20 mouse cellular contexts compared by ENCODE assay signal in genomic region chr10:127154241-127154640, GRCm38 (mm10). TPM values are rescaled to one million over a fixed set of nuclear protein-coding genes. Genes with fewer than 3 reads are reported as not detected.
DNase-seq lines count a peak whose midpoint lies in the region; ATAC-seq and TF ChIP-seq lines count a peak whose summit lies in the region.
"Had no signal": no experiment of that assay in that cellular context is flagged by ENCODE, and none has a peak within 500 bp of the region (broad histone marks: within the 10 kb centered on the region; RNA-seq: fewer than 3 reads in every experiment).

No protein-coding gene starts in this region.

- no peaks in the 10 kb centered on the region for H3K36me3 ChIP-seq in kidney, embryonic 14.5 days (ENCODE audit: control insufficient read depth, insufficient read depth, low read length)
- H3K36me3 ChIP-seq in intestine, postnatal 0 days (ENCODE audit: control insufficient read depth, insufficient read depth), result no peaks in the 10 kb centered on the region
- H3K36me3 ChIP-seq in midbrain, embryonic 10.5 days, result no peaks in the 10 kb centered on the region
- H3K36me3 ChIP-seq: embryonic facial prominence, embryonic 15.5 days; forebrain, embryonic 10.5 days; heart, embryonic 12.5 days; hindbrain, embryonic 10.5 days had no signal

- no peak overlapping the region for H3K4me3 ChIP-seq in kidney, embryonic 14.5 days (ENCODE audit: low read length)
- H3K4me3 ChIP-seq in intestine, postnatal 0 days (ENCODE audit: low read depth, low read length), result no peak overlapping the region
- H3K4me3 ChIP-seq in midbrain, embryonic 10.5 days, result no peak overlapping the region
- H3K4me3 ChIP-seq: embryonic facial prominence, embryonic 15.5 days; erythroblast, embryonic 14.5 days; forebrain, embryonic 10.5 days; gastrocnemius, adult 2 months; heart, embryonic 12.5 days; hindbrain, embryonic 10.5 days had no signal

- POLR2A ChIA-PET in Patski (lab: Charles Lee), result no interaction called here

- no peak overlapping the region for H3K9ac ChIP-seq in kidney, embryonic 14.5 days (ENCODE audit: low read depth, low read length)
- no peak overlapping the region for H3K9ac ChIP-seq in intestine, postnatal 0 days (ENCODE audit: low read depth, low read length)
- H3K9ac ChIP-seq: embryonic facial prominence, embryonic 15.5 days; heart, embryonic 12.5 days had no signal

- no peaks in the 10 kb centered on the region for H3K4me1 ChIP-seq in kidney, embryonic 14.5 days (ENCODE audit: control insufficient read depth, insufficient read depth, low read length)
- no peaks in the 10 kb centered on the region for H3K4me1 ChIP-seq in intestine, postnatal 0 days (replicated peaks; ENCODE audit: control insufficient read depth, insufficient read depth, low read length)
- H3K4me1 ChIP-seq in midbrain, embryonic 10.5 days, result no peaks in the 10 kb centered on the region
- H3K4me1 ChIP-seq: embryonic facial prominence, embryonic 15.5 days; forebrain, embryonic 10.5 days; heart, embryonic 12.5 days; hindbrain, embryonic 10.5 days had no signal

- CTCF ChIA-PET in Patski (lab: Charles Lee), result interaction anchor here (1.1 to 3.6 kb wide), 6 partner anchors 9 to 68 kb away, joined by 3 to 18 read pairs (median 5); partner anchors contain the start of gene B4galnt1

- peak overlapping the region; percentile 71; the same call in 1 of the 2 replicates for H3K27ac ChIP-seq in kidney, embryonic 14.5 days (ENCODE audit: low read depth, low read length)
- H3K27ac ChIP-seq in intestine, postnatal 0 days (ENCODE audit: low read depth, low read length), result no peak overlapping the region
- no peak overlapping the region for H3K27ac ChIP-seq in midbrain, embryonic 10.5 days (replicated peaks)
- H3K27ac ChIP-seq: embryonic facial prominence, embryonic 15.5 days; forebrain, embryonic 10.5 days; gastrocnemius, adult 2 months; hindbrain, embryonic 10.5 days had no signal

- TF ChIP-seq CTCF in Patski (IDR thresholded peaks at IDR 0.05), result no peak
- TF ChIP-seq CTCF in intestine, postnatal 0 days (IDR thresholded peaks at IDR 0.05; ENCODE audit: low read depth), result no peak

- ATAC-seq in kidney, embryonic 14.5 days (ENCODE audit: low FRiP score, low TSS enrichment), result no peak
- peak; percentile 48 for ATAC-seq in Patski
- ATAC-seq in intestine, postnatal 0 days, result peak; percentile 28; the same call in 1 of the 2 replicates
- ATAC-seq: forebrain, embryonic 14.5 days had no signal

- no peak for DNase-seq in kidney, postnatal 10 days
- DNase-seq in kidney, postnatal 14 days, result peak; percentile 22
- DNase-seq in kidney, adult 18-20 months, result no peak
- no peak for DNase-seq in Patski (ENCODE audit: low read depth, low spot score)
- no peak for DNase-seq in midbrain, embryonic 10.5 days (ENCODE audit: low spot score)
- DNase-seq: adrenal gland, adult 8-10 months; adrenal gland, postnatal 36 days; cerebellum, adult 2 months; cerebellum, postnatal 10 days; embryo, embryonic 11 days; gastrocnemius, adult 2 months; gastrocnemius, postnatal 25 days had no signal

- H3K4me2 ChIP-seq in kidney, embryonic 14.5 days (replicated peaks; ENCODE audit: low read depth, low read length), result no peak overlapping the region
- no peak overlapping the region for H3K4me2 ChIP-seq in intestine, postnatal 0 days (replicated peaks; ENCODE audit: low read depth)
- H3K4me2 ChIP-seq: embryonic facial prominence, embryonic 15.5 days; heart, embryonic 12.5 days had no signal

- no peaks in the 10 kb centered on the region for H3K27me3 ChIP-seq in kidney, embryonic 14.5 days (ENCODE audit: control insufficient read depth, insufficient read depth, low read length)
- no peaks in the 10 kb centered on the region for H3K27me3 ChIP-seq in Patski
- H3K27me3 ChIP-seq in intestine, postnatal 0 days (replicated peaks; ENCODE audit: control insufficient read depth, insufficient read depth, low read length), result no peaks in the 10 kb centered on the region
- H3K27me3 ChIP-seq in midbrain, embryonic 10.5 days (ENCODE audit: low read depth, poor library complexity, severe bottlenecking), result no peaks in the 10 kb centered on the region
- H3K27me3 ChIP-seq: embryonic facial prominence, embryonic 15.5 days; heart, embryonic 12.5 days had no signal

- no peaks in the 10 kb centered on the region for H3K9me3 ChIP-seq in kidney, embryonic 14.5 days (ENCODE audit: control insufficient read depth, low read length)
- H3K9me3 ChIP-seq in intestine, postnatal 0 days (ENCODE audit: control insufficient read depth), result no peaks in the 10 kb centered on the region
- H3K9me3 ChIP-seq in midbrain, embryonic 10.5 days (replicated peaks), result peaks cover 5% of the 10 kb centered on the region; the same call in 1 of the 2 replicates
- H3K9me3 ChIP-seq: embryonic facial prominence, embryonic 15.5 days; heart, embryonic 12.5 days had no signal

- 67% methylated on average over 2 of the region's 2 CpGs for WGBS in kidney, embryonic 14.5 days
- WGBS in intestine, postnatal 0 days, result 37% methylated on average over 2 of the region's 2 CpGs
- 97% methylated on average over 2 of the region's 2 CpGs for WGBS in midbrain, embryonic 10.5 days

- in situ Hi-C loops in Patski (cut with MboI; ENCODE audit: low pct_unique_long_range_greater_than_20kb), result no loop called here

RNA-seq across cellular contexts. Expression of gene B4galnt1, which starts 10.8 kb away (rescaled TPM):
- 6.2 and 8.7 TPM in 2 replicates for polyA plus RNA-seq in kidney, embryonic 14.5 days (2014; fragmentation: Nextera tagmentation; extraction: Ambion mirVana)
- polyA plus RNA-seq in Patski (2021), result 112 TPM
- polyA plus RNA-seq in intestine, postnatal 0 days (2015; fragmentation: Nextera tagmentation; extraction: Ambion mirVana), result 29.4 and 34.1 TPM in 2 replicates
- 4.9 and 6.1 TPM in 2 replicates for polyA plus RNA-seq in midbrain, embryonic 10.5 days (2016; fragmentation: Nextera tagmentation; extraction: Ambion mirVana)

RNA-seq across cellular contexts. Expression of gene Slc26a10, which starts 26.2 kb away (rescaled TPM):
- polyA plus RNA-seq in kidney, embryonic 14.5 days (2014; fragmentation: Nextera tagmentation; extraction: Ambion mirVana), result 2.0 and 2.3 TPM in 2 replicates
- polyA plus RNA-seq in Patski (2021), result 0.85 TPM
- polyA plus RNA-seq in intestine, postnatal 0 days (2015; fragmentation: Nextera tagmentation; extraction: Ambion mirVana), result 0.52 and 0.65 TPM in 2 replicates
- polyA plus RNA-seq in midbrain, embryonic 10.5 days (2016; fragmentation: Nextera tagmentation; extraction: Ambion mirVana), result 0.87 and 1.4 TPM in 2 replicates
- polyA plus RNA-seq: erythroblast, embryonic 14.5 days had no signal

RNA-seq across cellular contexts. Expression of gene Os9, which starts 33.3 kb away (rescaled TPM):
- 31.4 and 47.5 TPM in 2 replicates for polyA plus RNA-seq in kidney, embryonic 14.5 days (2014; fragmentation: Nextera tagmentation; extraction: Ambion mirVana)
- polyA plus RNA-seq in Patski (2021), result 173 TPM
- 113 and 116 TPM in 2 replicates for polyA plus RNA-seq in intestine, postnatal 0 days (2015; fragmentation: Nextera tagmentation; extraction: Ambion mirVana)
- polyA plus RNA-seq in midbrain, embryonic 10.5 days (2016; fragmentation: Nextera tagmentation; extraction: Ambion mirVana), result 62.3 and 83.0 TPM in 2 replicates

RNA-seq across cellular contexts. Expression of gene Arhgef25, which starts 35.6 kb away (rescaled TPM):
- 31.0 and 32.9 TPM in 2 replicates for polyA plus RNA-seq in kidney, embryonic 14.5 days (2014; fragmentation: Nextera tagmentation; extraction: Ambion mirVana)
- 106 TPM for polyA plus RNA-seq in Patski (2021)
- 14.4 and 15.1 TPM in 2 replicates for polyA plus RNA-seq in intestine, postnatal 0 days (2015; fragmentation: Nextera tagmentation; extraction: Ambion mirVana)
- 24.8 and 28.7 TPM in 2 replicates for polyA plus RNA-seq in midbrain, embryonic 10.5 days (2016; fragmentation: Nextera tagmentation; extraction: Ambion mirVana)

RNA-seq across cellular contexts. Expression of gene Dtx3, which starts 41.3 kb away (rescaled TPM):
- 107 and 117 TPM in 2 replicates for polyA plus RNA-seq in kidney, embryonic 14.5 days (2014; fragmentation: Nextera tagmentation; extraction: Ambion mirVana)
- 155 TPM for polyA plus RNA-seq in Patski (2021)
- 22.2 and 24.6 TPM in 2 replicates for polyA plus RNA-seq in intestine, postnatal 0 days (2015; fragmentation: Nextera tagmentation; extraction: Ambion mirVana)
- 119 and 142 TPM in 2 replicates for polyA plus RNA-seq in midbrain, embryonic 10.5 days (2016; fragmentation: Nextera tagmentation; extraction: Ambion mirVana)
